Mouse (Mus musculus) lung, adult 2 months (tissue): ENCODE data around the gene 3110009E18Rik.

Experiments
- CTCF ChIP-seq: fragments of 200-500 bp; IDR thresholded peaks from 2 replicates; pipeline ENCODE4 v1.5.1; 2011; ENCODE audit warnings: mild to moderate bottlenecking, low read length, control low read depth; ENCODE audit not compliant: insufficient read depth
- POLR2A ChIP-seq: fragments of 200-500 bp; IDR thresholded peaks from 2 replicates; pipeline ENCODE4 v1.6.1; 2011; ENCODE audit warnings: low read depth, mild to moderate bottlenecking, control low read depth, low read length, borderline replicate concordance; ENCODE audit errors: extremely low read depth

DNA sequence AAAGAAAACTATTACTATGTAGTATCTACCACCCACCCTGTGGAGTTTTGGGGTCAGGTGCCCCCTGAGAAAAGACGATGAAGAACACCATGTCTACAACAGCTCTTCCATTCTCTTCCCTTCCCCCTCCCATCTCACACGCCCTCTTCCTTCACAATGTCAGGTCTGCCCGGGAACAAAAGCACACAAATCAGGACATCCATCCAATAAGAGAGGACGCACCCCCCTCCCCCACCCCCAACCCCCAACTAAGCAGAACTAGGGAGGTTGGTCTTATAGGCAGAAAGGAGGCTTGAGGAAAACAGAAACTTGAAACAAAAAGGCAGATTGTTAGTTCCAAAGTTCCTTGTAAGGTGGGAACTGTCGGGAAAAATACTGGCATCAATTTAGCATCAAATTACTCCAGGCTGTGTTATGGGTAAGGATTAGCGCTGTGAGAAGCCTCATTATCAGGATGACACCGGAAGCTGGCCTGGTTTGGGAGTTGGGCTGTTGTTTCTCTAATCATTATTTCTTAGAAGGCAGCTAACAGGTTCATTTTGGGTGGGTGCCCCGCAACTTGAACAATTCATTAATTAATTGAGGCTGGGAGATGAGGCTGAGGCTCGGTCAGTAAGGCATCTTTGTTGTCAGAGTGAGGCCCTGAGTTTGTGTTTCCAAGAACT, 43.1 kb upstream of the 3110009E18Rik start:
- TF ChIP-seq POLR2A (no peak), CTCF (no peak)
